Mouse (Mus musculus): Measurements from ENCODE around the gene Map4.

DNA sequence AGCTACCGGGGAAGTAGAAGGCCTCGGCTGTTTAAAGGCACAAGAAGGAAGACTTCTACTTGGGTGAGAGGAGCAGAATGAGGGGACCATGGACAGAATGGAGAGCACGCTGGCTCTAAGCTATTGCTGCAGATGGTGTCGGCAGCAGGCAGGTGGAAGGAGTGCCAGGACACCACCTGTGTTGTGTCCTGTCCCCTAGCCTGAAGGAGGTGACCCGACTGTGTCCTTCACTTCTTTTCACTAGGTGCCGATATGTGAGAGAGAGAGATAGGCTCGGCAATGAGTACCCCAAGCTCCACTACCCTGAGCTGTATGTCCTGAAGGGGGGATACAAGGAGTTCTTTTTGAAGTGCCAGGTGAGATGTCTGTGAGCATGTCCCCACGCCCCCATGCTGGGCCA lies 39.8 kb upstream of the Map4 start:
- TF ChIP-seq CTCF (IDR thresholded peaks at IDR 0.05; ENCODE audit: low read depth) (no peak), EP300 (IDR thresholded peaks at IDR 0.05; ENCODE audit: low read depth) (no peak)

Measured in liver, postnatal 0 days (tissue).